Mouse (Mus musculus) forebrain, embryonic 10.5 days (tissue): Measurements from ENCODE around the gene Phf21b. TPM values are rescaled to one million over a fixed set of nuclear protein-coding genes. Genes with fewer than 3 reads are reported as not detected.
"Not testable (repeated sequence)": the region's sequence is repeated elsewhere in the genome, so short reads cannot be mapped to it uniquely, and the experiment has no call there.

Experiments
- DNase-seq: peaks from one replicate; pipeline ENCODE4 v3.0.0-alpha.2; 2017; ENCODE audit warnings: low spot score; ENCODE audit errors: extremely low spot score
- H3K27ac ChIP-seq: fragments of 300-500 bp; sonication (generic); 2 replicates; pipeline ENCODE4 v1.5.1; 2016; ENCODE audit warnings: mild to moderate bottlenecking
- H3K27me3 ChIP-seq: fragments of 300-500 bp; sonication (generic); 2 replicates; pipeline ENCODE4 v1.6.1; 2016; ENCODE audit warnings: mild to moderate bottlenecking; ENCODE audit not compliant: poor library complexity, severe bottlenecking
- H3K36me3 ChIP-seq: fragments of 300-500 bp; sonication (generic); replicated peaks from 2 replicates; pipeline ENCODE4 v1.6.1; 2016; ENCODE audit warnings: mild to moderate bottlenecking, moderate library complexity
- H3K4me1 ChIP-seq: fragments of 300-500 bp; sonication (generic); 2 replicates; pipeline ENCODE4 v1.6.1; 2016
- H3K4me3 ChIP-seq: fragments of 300-500 bp; sonication (generic); 2 replicates; pipeline ENCODE4 v1.5.1; 2016; ENCODE audit warnings: mild to moderate bottlenecking, moderate library complexity
- H3K9me3 ChIP-seq: fragments of 300-500 bp; sonication (generic); 2 replicates; pipeline ENCODE4 v1.6.1; 2016; ENCODE audit warnings: mild to moderate bottlenecking, moderate library complexity
- WGBS: fragments of 180-500 bp; shearing (Covaris S2); methylation state at CpG from one replicate; pipeline ENCODE4 v1.1.7; 2016; 5-methylcytosine and 5-hydroxymethylcytosine counted together
- polyA plus RNA-seq: library from polyadenylated mRNA; unstranded; fragments of >200 nt; fragmentation: Nextera tagmentation; extraction: Ambion mirVana; gene quantifications from 2 replicates; pipeline ENCODE4 v1.2.1, GENCODE M21; 2016

Phf21b gene
- polyA plus RNA-seq, 1 experiment from 2014 or later, result 7.6 TPM

DNA sequence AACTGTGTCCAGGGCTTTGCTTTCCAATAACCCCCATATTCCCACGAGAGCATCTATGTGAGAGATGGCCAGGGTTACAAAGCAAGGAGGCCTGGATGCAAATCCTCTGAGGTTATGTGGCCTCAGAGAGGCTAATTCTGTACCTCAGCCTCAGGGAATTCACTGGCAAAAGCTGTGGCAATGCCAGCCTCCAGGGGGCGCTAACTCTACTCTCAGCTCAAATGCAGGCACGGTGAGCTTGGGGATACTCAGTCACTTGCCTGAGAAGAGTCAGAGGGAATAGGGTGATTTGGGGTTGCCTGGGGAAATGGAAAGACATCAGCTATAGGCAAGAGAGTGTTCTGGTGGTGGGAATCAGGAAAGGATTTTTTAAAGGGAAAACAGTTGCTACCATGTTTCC lies 52.2 kb downstream of the Phf21b start:
- WGBS, result 53% methylated on average over 3 of the region's 3 CpGs

DNA sequence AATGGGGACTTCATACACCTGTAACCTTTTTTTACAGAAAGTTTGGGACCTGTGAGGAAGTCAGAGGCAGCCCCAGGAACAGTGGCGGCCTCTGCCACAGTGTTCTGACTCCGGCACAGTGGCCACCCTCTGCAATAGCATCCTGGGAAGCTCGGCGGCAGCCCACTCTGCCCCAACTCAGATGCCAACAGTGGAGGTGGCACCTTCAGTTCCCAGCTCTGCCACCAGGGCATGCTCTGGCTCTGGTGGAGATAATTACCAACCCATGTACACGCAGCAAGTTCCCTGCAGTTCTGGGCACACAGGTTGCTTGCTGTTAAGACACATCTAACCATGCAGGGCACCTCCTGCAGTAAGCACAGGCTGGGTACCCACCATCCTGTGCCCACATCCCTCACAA lies 55.7 kb downstream of the Phf21b start:
- no peak for DNase-seq
- WGBS, result 92% methylated on average over 5 of the region's 5 CpGs
- H3K4me1 ChIP-seq, result no peaks in the 10 kb centered on the region
- peaks cover 22% of the 10 kb centered on the region for H3K9me3 ChIP-seq
- H3K4me3 ChIP-seq, result no peak overlapping the region
- H3K36me3 ChIP-seq, result peaks cover 98% of the 10 kb centered on the region
- H3K27ac ChIP-seq, result no peak overlapping the region
- no peaks in the 10 kb centered on the region for H3K27me3 ChIP-seq

More for the DNA sequence above, 52.2 kb downstream of the Phf21b start:
- Histone ChIP-seq H3K4me3 (no peak overlapping the region), H3K4me1 (no peaks in the 10 kb centered on the region), H3K36me3 (peaks cover 100% of the 10 kb centered on the region), H3K27me3 (no peaks in the 10 kb centered on the region), H3K9me3 (peaks cover 10% of the 10 kb centered on the region), H3K27ac (no peak overlapping the region)
- peak; percentile 51 for DNase-seq

DNA sequence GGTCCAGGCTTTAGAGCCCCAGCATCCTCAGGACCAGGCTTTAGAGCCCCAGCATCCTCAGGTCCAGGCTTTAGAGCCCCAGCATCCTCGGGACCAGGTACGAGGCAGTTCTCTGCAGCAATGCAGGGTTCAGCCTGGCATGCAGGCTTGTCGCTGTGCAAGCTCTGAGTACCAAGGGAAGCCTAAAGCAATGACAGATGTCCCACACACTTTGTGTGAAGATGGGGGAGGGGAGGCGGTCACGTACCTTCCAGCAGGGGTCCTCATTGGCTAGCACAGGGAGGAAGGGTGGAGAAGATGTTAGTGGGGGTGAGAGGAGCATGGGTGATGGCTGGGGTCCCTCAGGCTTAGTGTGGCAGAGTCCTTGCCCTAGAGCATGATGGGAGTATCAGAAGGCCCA lies 62.2 kb downstream of the Phf21b start:
- H3K27me3 ChIP-seq, result no peaks in the 10 kb centered on the region
- no peak for DNase-seq
- H3K4me3 ChIP-seq, result no peak overlapping the region
- H3K36me3 ChIP-seq, result peaks cover 98% of the 10 kb centered on the region
- H3K9me3 ChIP-seq, result peaks cover 12% of the 10 kb centered on the region
- H3K27ac ChIP-seq, result no peak overlapping the region
- no peaks in the 10 kb centered on the region for H3K4me1 ChIP-seq
- WGBS, result 90% methylated on average over 5 of the region's 5 CpGs

DNA sequence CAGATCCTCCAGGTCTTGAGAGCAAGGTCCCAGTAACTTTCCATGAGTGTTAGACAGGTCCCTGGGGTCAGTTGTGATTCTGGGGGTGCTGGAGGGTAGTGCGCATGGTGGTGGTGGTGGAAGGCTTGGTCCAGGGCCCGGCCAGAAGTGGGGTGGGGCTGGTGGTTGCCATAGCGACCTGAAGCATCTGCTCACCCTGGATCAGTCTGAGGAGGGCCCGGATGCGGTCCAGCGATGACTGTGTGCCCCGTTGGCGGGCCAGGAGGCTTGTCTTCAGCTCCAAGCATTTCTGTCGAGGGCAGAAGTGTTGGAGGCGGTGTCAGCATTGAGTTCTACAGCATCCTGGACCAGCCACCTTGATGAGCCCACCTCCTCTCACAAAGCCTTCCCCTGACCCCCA lies 68.7 kb downstream of the Phf21b start:
- Histone ChIP-seq H3K9me3 (no peaks in the 10 kb centered on the region), H3K27ac (no peak overlapping the region), H3K36me3 (peaks cover 85% of the 10 kb centered on the region), H3K27me3 (no peaks in the 10 kb centered on the region), H3K4me3 (no peak overlapping the region), H3K4me1 (no peaks in the 10 kb centered on the region)
- DNase-seq, result no peak
- WGBS, result 89% methylated on average over 10 of the region's 10 CpGs

DNA sequence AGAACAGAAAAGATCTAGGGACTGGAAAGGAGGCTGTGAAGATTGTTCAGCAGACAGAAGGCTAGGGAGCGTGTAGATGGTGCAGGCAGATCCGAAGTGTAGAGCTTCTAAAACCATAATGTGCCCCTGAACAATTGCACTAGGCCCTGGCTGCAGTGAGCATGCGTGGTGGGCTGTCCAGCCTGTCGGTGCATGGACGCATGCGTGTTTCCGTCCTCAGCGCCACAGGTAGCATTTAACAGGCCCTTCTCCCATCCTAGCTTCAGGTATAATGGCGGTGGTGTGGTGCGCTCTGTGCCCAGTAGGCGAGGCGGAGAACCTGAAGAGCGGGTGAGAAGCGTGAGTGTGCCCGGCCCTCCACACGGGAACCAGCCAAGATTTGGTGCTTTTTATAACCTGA lies 71.0 kb downstream of the Phf21b start:
- 94% methylated on average over 16 of the region's 16 CpGs for WGBS
- peaks cover 61% of the 10 kb centered on the region for H3K36me3 ChIP-seq

DNA sequence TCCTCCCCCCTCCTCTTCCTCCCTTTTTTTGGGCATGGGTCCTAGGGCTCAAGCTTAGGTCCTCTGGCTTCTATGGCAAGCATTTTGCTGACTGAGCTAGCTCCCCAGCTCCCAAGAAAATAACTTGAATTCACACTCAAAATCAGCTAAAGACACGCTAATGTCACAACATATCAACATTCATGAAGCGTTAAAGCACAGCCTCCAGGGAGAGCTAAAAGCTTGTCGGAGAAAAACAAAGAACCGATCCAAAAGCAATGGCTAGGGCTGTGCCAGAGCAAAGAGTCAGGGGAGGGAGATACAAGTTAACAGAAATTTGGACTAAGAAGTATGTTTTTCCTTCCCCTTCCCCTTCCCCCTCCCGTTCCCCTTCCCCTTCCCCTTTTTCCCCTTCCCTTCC lies 77.3 kb downstream of the Phf21b start:
- no peak overlapping the region for H3K27ac ChIP-seq
- 69% methylated on average over 5 of the region's 5 CpGs for WGBS
- peaks cover 23% of the 10 kb centered on the region for H3K4me1 ChIP-seq
- H3K4me3 ChIP-seq, result no peak overlapping the region
- no peaks in the 10 kb centered on the region for H3K9me3 ChIP-seq
- no peaks in the 10 kb centered on the region; the same call in 1 of the 2 replicates for H3K36me3 ChIP-seq
- no peak for DNase-seq
- no peaks in the 10 kb centered on the region for H3K27me3 ChIP-seq

More for the DNA sequence above, 71.0 kb downstream of the Phf21b start:
- Histone ChIP-seq H3K9me3 (no peaks in the 10 kb centered on the region), H3K27ac (no peak overlapping the region), H3K4me1 (no peaks in the 10 kb centered on the region), H3K27me3 (no peaks in the 10 kb centered on the region), H3K4me3 (no peak overlapping the region)
- no peak for DNase-seq

DNA sequence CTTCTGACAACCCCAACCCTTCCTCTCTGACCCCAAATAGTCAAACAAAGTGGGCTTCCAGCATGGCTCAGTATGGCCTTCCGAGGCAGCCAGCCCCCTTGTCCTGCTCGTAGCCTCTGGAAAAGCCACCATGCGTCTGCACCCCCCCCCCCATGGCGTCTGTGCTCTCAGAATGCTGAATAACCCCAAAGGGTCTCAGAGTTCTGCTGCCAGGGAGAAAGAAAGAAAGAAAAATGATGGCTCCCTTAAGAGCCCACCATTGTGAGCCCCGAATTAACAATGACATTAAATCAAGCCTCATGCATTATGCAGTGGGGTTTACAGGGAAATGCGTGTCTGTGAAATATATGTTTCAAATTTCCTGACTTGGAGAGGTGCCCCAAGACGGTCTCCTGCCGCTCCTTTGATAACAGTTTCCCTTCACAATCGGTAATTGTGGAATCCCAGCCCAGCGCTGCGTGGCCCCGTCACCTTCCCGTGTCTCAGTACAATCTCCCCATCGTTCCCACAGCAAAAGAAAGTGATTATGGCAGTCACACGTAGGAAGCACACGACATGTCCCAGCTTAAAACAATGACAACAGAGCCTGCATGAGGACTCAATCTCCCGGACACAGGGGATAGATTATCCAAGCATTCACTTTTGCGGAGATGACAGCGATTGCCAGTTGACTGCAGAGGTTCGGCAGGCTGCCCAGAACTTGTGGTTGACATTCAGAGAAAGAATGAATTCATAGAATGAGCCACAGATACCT lies 80.3 kb downstream of the Phf21b start:
- WGBS, result 62% methylated on average over 20 of the region's 20 CpGs
- Histone ChIP-seq H3K27ac (peak overlapping the region; percentile 80), H3K4me1 (peaks cover 33% of the 10 kb centered on the region), H3K36me3 (no peaks in the 10 kb centered on the region), H3K4me3 (no peak overlapping the region), H3K9me3 (no peaks in the 10 kb centered on the region), H3K27me3 (no peaks in the 10 kb centered on the region)
- no peak for DNase-seq

DNA sequence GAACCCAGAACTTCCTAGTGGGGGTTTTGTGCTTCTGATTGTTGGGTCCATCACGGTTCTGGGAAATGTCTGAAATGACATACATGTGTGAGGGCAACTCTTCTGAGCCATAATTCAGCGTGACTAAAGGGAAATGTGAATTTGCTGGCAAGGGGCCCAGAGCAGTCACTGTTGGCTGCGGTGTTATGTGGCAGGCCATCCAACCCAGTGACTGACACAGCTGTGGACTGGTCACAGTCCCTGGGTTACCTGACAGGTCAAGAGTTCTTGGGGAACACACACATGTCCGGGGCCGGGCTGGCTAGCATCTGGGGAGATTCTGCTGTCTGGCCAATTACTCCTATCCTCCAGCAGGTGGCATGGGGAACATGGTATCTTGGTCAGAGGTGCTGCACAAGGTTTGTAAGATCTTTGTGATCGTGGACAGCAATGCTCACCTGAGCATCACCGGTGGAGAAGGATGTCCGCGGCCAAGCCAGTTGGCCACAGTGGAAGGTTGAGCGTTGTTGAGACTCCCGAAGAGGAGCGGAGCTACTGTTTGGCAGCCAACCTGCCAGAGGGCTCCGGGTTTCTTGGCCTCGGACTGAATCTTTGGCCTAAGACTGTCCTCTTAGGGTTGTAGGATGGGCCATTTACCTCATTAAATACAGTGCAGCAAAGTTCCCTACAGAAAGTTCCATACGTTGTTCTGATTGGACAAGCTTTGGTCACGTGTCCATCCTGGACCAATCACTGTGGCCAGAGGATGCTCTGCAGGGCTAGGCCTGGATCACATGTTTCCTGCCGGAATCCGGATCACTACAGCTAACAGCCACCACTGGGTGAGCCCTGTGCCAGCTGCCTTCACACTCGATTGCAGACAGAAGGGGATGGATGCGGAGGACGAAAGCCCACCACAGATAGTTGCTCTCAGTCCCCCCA lies 83.4 kb downstream of the Phf21b start:
- Histone ChIP-seq H3K9me3 (no peaks in the 10 kb centered on the region), H3K4me1 (peaks cover 28% of the 10 kb centered on the region), H3K4me3 (no peak overlapping the region), H3K36me3 (no peaks in the 10 kb centered on the region), H3K27me3 (peaks cover 6% of the 10 kb centered on the region; the same call in 1 of the 2 replicates), H3K27ac (no peak overlapping the region)
- DNase-seq, result no peak
- WGBS, result 87% methylated on average over 21 of the region's 21 CpGs

DNA sequence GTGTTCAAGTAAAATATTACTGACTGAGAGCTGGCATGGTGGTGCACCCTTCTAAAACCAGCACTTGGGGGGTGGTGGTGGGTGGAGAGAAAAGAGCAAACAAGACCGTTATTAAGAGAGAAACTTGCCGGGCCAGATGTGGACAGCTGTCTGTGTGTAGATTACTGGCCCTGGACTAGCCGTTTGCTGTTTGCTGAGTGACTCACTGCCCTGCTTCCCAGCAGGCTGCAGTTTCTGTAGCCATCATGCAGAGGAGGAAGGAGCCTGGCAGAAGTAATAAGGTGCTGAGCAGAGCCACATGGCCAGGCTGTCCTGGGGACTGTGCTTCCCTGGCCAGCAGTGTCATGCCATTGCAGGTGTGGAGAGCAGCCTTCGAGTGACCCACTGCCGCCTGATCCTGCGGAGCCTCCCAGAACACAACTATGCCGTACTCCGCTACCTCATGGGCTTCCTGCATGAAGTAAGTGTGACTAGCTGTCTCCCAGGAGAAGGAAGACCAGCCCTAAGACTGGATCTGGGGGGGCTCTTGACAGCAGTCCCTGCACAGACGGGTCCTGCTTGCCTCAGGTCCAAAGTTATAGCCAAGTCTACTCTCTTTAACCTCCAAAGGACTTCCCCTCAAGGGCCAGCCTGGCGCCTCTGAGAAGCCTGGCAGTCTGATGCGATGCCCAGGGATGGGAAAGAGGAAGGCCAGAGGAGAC lies 86.1 kb downstream of the Phf21b start:
- Histone ChIP-seq H3K27ac (no peak overlapping the region), H3K9me3 (no peaks in the 10 kb centered on the region), H3K4me3 (no peak overlapping the region), H3K4me1 (peaks cover 21% of the 10 kb centered on the region), H3K36me3 (no peaks in the 10 kb centered on the region), H3K27me3 (peaks cover 6% of the 10 kb centered on the region; the same call in 1 of the 2 replicates)
- no peak for DNase-seq
- WGBS, result 91% methylated on average over 11 of the region's 11 CpGs

DNA sequence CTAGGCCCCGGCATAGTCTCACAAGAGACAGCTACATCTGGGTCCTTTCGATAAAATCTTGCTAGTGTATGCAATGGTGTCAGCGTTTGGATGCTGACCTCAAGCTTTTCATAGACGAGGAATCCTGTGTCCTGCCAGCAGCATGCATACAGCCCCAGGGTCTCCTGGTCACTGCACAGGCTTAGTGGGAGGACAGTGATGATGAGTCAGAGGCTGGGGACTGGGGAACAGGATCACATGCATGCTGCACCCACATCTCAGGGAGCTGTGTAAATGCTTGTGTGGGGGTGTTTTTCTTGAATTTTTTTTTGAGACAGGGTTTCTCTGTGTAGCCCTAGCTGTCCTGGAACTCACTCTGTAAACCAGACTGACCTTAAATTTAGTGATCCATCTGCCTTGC lies 87.3 kb downstream of the Phf21b start:
- not testable (repeated sequence) for H3K36me3 ChIP-seq, H3K4me3 ChIP-seq, H3K9me3 ChIP-seq, H3K27ac ChIP-seq, DNase-seq, H3K27me3 ChIP-seq
- WGBS, result 86% methylated on average over 4 of the region's 4 CpGs
- H3K4me1 ChIP-seq, result peaks cover 20% of the 10 kb centered on the region

DNA sequence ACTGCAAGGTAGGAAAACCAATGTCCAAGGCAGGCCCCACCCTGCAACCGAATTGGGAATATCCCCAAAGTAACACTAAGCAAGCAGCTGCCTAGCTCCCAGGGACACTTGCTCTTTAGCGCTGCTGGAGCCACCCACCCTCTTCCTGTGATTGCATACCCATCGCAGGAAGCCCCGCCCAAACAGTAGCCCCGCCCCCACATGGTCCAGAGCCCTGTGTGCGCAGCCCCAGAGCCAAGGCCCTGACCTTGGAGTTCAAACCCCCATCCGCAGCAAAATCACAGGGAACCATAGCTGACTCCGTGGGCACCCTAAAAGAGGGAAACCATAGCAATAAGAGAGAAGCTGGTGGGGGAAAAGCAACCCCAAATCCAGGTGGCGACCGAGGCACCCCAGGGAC lies 89.2 kb downstream of the Phf21b start:
- H3K36me3 ChIP-seq, result no peaks in the 10 kb centered on the region
- H3K4me3 ChIP-seq, result no peak overlapping the region
- H3K27me3 ChIP-seq, result peaks cover 6% of the 10 kb centered on the region; the same call in 1 of the 2 replicates
- 43% methylated on average over 10 of the region's 10 CpGs for WGBS
- H3K4me1 ChIP-seq, result peaks cover 21% of the 10 kb centered on the region
- H3K27ac ChIP-seq, result no peak overlapping the region
- no peak for DNase-seq
- H3K9me3 ChIP-seq, result no peaks in the 10 kb centered on the region

DNA sequence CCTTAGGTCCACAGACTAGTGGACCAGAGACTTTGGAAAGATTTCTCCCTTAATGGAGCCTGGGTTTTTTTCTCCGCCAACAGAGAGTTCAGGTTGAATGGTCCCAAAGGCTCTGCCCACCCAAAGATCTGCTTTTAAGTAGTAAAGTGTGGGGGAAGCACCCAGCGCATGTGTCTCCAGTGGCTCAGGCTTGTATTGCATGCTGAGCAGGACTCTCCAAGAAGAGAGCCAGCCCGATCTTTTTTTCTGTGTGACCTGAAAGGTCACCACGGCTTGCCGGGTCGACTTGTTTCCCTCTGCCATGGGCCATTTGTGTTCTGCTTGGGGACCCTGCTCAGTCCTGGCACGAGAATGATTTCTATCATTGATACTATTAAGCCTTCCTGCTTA lies 92.4 kb downstream of the Phf21b start:
- 31% methylated on average over 7 of the region's 7 CpGs for WGBS
- H3K4me1 ChIP-seq, result peaks cover 21% of the 10 kb centered on the region
- no peak for DNase-seq
- no peaks in the 10 kb centered on the region for H3K9me3 ChIP-seq
- H3K27me3 ChIP-seq, result no peaks in the 10 kb centered on the region
- H3K36me3 ChIP-seq, result no peaks in the 10 kb centered on the region
- no peak overlapping the region for H3K4me3 ChIP-seq
- H3K27ac ChIP-seq, result no peak overlapping the region; the same call in 1 of the 2 replicates
